Mouse (Mus musculus) cerebellum, adult 2 months (tissue): Measurements from ENCODE around the gene Olfr145. TPM values are rescaled to one million over a fixed set of nuclear protein-coding genes. Genes with fewer than 3 reads are reported as not detected.
A peak's percentile ranks its signal among the peaks of the same experiment; 100 is the strongest.

Experiments used
- DNase-seq, 2 experiments: peaks; one replicate each; pipeline ENCODE4 v3.0.0; 2021
- H3K27ac ChIP-seq: fragments of 200-500 bp; 2 replicates; pipeline ENCODE4 v1.5.1; 2012; ENCODE audit warnings: low read length, control low read depth, inconsistent platforms; ENCODE audit not compliant: insufficient read depth
- H3K27me3 ChIP-seq: fragments of 200-500 bp; 2 replicates; pipeline ENCODE4 v1.6.1; 2012; ENCODE audit warnings: inconsistent platforms, mild to moderate bottlenecking, low read length, moderate library complexity; ENCODE audit not compliant: control insufficient read depth, insufficient read depth
- H3K4me1 ChIP-seq: fragments of 200-500 bp; 2 replicates; pipeline ENCODE4 v1.6.1; 2011; ENCODE audit warnings: low read length; ENCODE audit not compliant: control insufficient read depth, insufficient read depth
- H3K4me3 ChIP-seq: fragments of 200-500 bp; replicated peaks from 2 replicates; pipeline ENCODE3; 2011; ENCODE audit warnings: mild to moderate bottlenecking, low read depth, low read length, control low read depth; ENCODE audit not compliant: insufficient read depth
- CTCF ChIP-seq: fragments of 200-500 bp; IDR thresholded peaks from 2 replicates; pipeline ENCODE4 v1.5.1; 2011; ENCODE audit warnings: low read depth, mild to moderate bottlenecking, control low read depth, low read length, moderate library complexity, borderline replicate concordance; ENCODE audit not compliant: insufficient read depth
- POLR2A ChIP-seq: fragments of 200-500 bp; IDR thresholded peaks from 2 replicates; pipeline ENCODE4 v1.6.1; 2011; ENCODE audit warnings: low read length, control low read depth, borderline replicate concordance; ENCODE audit not compliant: insufficient read depth
- WGBS: fragments of 180-500 bp; shearing (Covaris S2); methylation state at CpG from one replicate; pipeline ENCODE4 v1.1.7; 2018; 5-methylcytosine and 5-hydroxymethylcytosine counted together
- polyA plus RNA-seq: library from polyadenylated mRNA; depleted of rRNA; stranded (reverse); fragments of >200 nt; gene quantifications from 2 replicates; pipeline ENCODE4 v1.2.3, GENCODE M21; 2012; rRNA removed

Olfr145 gene
- polyA plus RNA-seq, 1 experiment: not detected

- no peaks in the 10 kb centered on the region for H3K4me1 ChIP-seq
- H3K4me3 ChIP-seq: no peak within 1 kb of the TSS
- WGBS: 67% methylated on average over 2 of the region's 2 CpGs
- no peak for DNase-seq
- H3K27ac ChIP-seq: no peak within 1 kb of the TSS
- H3K27me3 ChIP-seq: no peaks in the 10 kb centered on the region
- TF ChIP-seq POLR2A (no peak), CTCF (no peak)
These were observed 21.0 kb downstream of the Olfr145 start, which contains the start of gene Olfr878 for GRCm38 (mm10) chr9:37917540-37917939. Gene Olfr878, plus strand, starts transcription at chr9:37917840.

DNA sequence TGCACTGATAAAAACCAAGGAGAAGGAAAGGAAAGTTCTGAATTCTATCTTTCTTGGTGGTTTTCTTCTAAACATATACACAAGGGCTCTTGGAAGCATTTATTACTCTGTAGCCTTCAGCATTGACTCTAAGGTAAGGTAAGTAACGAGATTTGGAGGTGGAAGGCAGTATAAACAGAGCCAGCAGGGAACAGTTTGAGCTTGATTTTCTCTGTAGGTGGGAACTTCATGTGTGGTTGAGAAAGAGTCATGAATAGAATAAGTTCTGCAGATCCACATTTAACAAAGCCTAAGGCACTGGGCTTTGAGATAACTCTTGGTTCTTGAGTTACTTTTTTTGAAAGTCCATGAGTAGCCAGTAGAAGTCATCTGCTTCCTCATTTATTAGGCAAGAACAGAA, 21.5 kb downstream of the Olfr145 start:
- H3K4me1 ChIP-seq: no peaks in the 10 kb centered on the region
- no peak overlapping the region for H3K4me3 ChIP-seq
- DNase-seq: no peak
- WGBS: 34% methylated on average over 1 of the region's 1 CpGs
- no peak overlapping the region for H3K27ac ChIP-seq
- TF ChIP-seq POLR2A (no peak), CTCF (no peak)
- no peaks in the 10 kb centered on the region for H3K27me3 ChIP-seq

DNA sequence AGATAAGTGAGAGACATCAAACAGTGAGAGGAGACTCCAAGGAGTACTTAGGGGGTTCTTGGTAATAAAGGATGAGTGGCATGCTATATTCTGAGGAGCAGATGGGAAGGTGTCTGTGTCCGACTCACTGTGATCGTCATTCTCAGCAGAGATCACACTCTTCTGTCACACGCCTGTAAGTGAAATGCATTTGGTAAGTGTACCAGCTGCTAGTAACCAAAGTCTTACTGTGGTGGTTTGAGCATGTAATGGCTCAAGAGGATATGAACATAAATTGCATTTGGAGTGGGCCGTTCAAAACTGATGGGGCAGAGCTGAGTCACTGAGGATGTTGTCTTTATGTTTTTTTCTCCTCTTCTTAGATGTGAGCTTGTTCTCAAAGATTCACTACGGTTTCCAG, 27.7 kb downstream of the Olfr145 start:
- 82% methylated on average over 5 of the region's 5 CpGs for WGBS
- Histone ChIP-seq H3K27ac (no peak overlapping the region), H3K4me1 (no peaks in the 10 kb centered on the region), H3K27me3 (no peaks in the 10 kb centered on the region), H3K4me3 (no peak overlapping the region)
- TF ChIP-seq POLR2A (no peak), CTCF (no peak)
- DNase-seq: no peak

DNA sequence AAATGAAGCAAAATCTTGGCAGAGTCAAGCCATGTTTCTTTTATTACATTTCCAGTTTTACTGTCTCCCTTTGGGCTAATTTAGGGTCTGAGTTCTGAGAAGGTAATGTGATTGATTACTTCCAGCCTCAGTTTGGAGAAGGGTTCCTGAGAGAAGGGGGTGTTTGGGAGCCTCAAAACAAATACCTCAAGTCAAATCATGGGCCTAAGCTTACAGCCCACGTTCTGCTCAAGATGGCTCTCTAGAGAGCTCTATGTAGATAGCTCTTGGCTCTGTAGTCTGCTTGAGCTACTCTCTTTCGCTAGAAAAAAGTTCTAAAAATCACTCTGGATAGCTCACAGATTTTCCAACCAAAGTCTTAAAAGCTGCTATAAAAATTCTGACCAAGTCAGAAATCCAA, 28.9 kb downstream of the Olfr145 start:
- no peak for DNase-seq
- no peaks in the 10 kb centered on the region for H3K27me3 ChIP-seq
- H3K4me1 ChIP-seq: no peaks in the 10 kb centered on the region
- no peak overlapping the region for H3K4me3 ChIP-seq
- WGBS: 54% methylated on average over 2 of the region's 2 CpGs
- H3K27ac ChIP-seq: no peak overlapping the region
- TF ChIP-seq CTCF (no peak), POLR2A (no peak)

GRCm38 (mm10) chr9:37926019-37927013, 29.8 kb downstream of the Olfr145 start:
- H3K27me3 ChIP-seq: no peaks in the 10 kb centered on the region
- H3K4me1 ChIP-seq: no peaks in the 10 kb centered on the region
- H3K4me3 ChIP-seq: no peak overlapping the region
- TF ChIP-seq CTCF (no peak), POLR2A (no peak)
- H3K27ac ChIP-seq: no peak overlapping the region
- no peak for DNase-seq
- WGBS: 36% methylated on average over 3 of the region's 3 CpGs

- WGBS: 9% methylated on average over 11 of the region's 11 CpGs
- no peaks in the 10 kb centered on the region for H3K27me3 ChIP-seq
- TF ChIP-seq CTCF (peak; percentile 68), POLR2A (no peak)
- no peak overlapping the region for H3K4me3 ChIP-seq
- no peak overlapping the region for H3K27ac ChIP-seq
- DNase-seq: peak; percentile 29 to 31
- H3K4me1 ChIP-seq: no peaks in the 10 kb centered on the region
These were observed 36.0 kb downstream of the Olfr145 start for GRCm38 (mm10) chr9:37932519-37932918.

- no peaks in the 10 kb centered on the region for H3K27me3 ChIP-seq
- no peak for TF ChIP-seq CTCF
- TF ChIP-seq POLR2A: no peak
- no peak for DNase-seq
- H3K4me1 ChIP-seq: no peaks in the 10 kb centered on the region
- H3K27ac ChIP-seq: no peak overlapping the region
- no peak overlapping the region for H3K4me3 ChIP-seq
These were observed 37.6 kb downstream of the Olfr145 start for GRCm38 (mm10) chr9:37934146-37934545.

DNA sequence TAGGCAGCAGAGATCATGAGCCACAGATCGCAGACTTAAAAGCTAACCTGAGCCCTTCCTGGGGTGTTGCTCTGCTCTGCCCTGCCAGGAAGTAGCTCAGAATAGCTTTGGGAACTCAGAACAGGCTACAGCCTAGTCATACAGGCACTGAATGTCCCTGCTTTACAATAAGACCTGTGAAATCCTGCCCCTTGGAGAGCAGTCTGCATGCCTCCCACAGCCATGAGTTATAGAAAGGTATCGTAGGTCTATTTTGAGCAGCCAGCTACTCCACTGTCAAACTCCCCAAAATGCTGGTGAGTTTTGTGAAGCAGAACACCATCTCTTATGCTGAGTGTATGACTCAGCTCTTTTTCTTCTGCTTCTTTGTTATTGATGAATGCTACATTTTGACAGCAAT, 44.6 kb downstream of the Olfr145 start:
- no peak overlapping the region for H3K4me3 ChIP-seq
- no peak for DNase-seq
- H3K27me3 ChIP-seq: no peaks in the 10 kb centered on the region
- whole genome bisulfite sequencing: 93% methylated on average over 2 of the region's 2 CpGs
- no peak for TF ChIP-seq POLR2A
- TF ChIP-seq CTCF: no peak
- no peak overlapping the region for H3K27ac ChIP-seq
- no peaks in the 10 kb centered on the region for H3K4me1 ChIP-seq

Other genes with a start within 250 kb of the Olfr145 start
- 33.5 and 34.7 TPM in 2 replicates for gene Tbrg1, start 239.4 kb upstream of the Olfr145 start, polyA plus RNA-seq
- gene Panx3, start 227.5 kb upstream of the Olfr145 start, polyA plus RNA-seq: not detected in 2 replicates
- not detected in 2 replicates for gene Olfr160, start 180.5 kb upstream of the Olfr145 start, polyA plus RNA-seq
- not detected in 2 replicates for gene Olfr874, start 151.6 kb upstream of the Olfr145 start, polyA plus RNA-seq
- not detected in 2 replicates for gene Olfr875, start 124.9 kb upstream of the Olfr145 start, polyA plus RNA-seq
- gene Olfr876, start 93.7 kb upstream of the Olfr145 start, polyA plus RNA-seq: not detected in 2 replicates
- not detected in 2 replicates for gene Olfr877, start 42.5 kb upstream of the Olfr145 start, polyA plus RNA-seq
- not detected in 2 replicates for gene Olfr878, start 21.1 kb downstream of the Olfr145 start, polyA plus RNA-seq
- gene Olfr881, start 95.1 kb downstream of the Olfr145 start, polyA plus RNA-seq: not detected in 2 replicates
- not detected in 2 replicates for gene Olfr883, start 129.1 kb downstream of the Olfr145 start, polyA plus RNA-seq
- gene Olfr884, start 149.8 kb downstream of the Olfr145 start, polyA plus RNA-seq: not detected in 2 replicates
- gene Olfr885, start 164.6 kb downstream of the Olfr145 start, polyA plus RNA-seq: not detected in 2 replicates
- not detected in 2 replicates for gene Olfr887, start 187.3 kb downstream of the Olfr145 start, polyA plus RNA-seq
- not detected in 2 replicates for gene Olfr888, start 211.4 kb downstream of the Olfr145 start, polyA plus RNA-seq
- not detected in 2 replicates for gene Olfr889, start 218.5 kb downstream of the Olfr145 start, polyA plus RNA-seq
- gene Olfr890, start 245.8 kb downstream of the Olfr145 start, polyA plus RNA-seq: not detected in 2 replicates